Mouse (Mus musculus) splenic B cell, adult 2 months (primary cell): ENCODE measurements around the gene Cxcl15.
"Not testable (repeated sequence)": the region's sequence is repeated elsewhere in the genome, so short reads cannot be mapped to it uniquely, and the experiment has no call there.

Source experiments
- DNase-seq: peaks from one replicate; pipeline ENCODE4 v3.0.0-alpha.2; 2011; ENCODE audit warnings: low read depth, low spot score
- H3K27me3 ChIP-seq: 2 replicates; pipeline ENCODE4 v1.6.1; 2012; ENCODE audit warnings: mild to moderate bottlenecking, low read length, moderate library complexity, mixed read lengths; ENCODE audit not compliant: control insufficient read depth, poor library complexity, insufficient read depth, severe bottlenecking
- H3K36me3 ChIP-seq: 2 replicates; pipeline ENCODE4 v1.6.1; 2012; ENCODE audit warnings: mild to moderate bottlenecking, low read length, moderate library complexity, mixed read lengths; ENCODE audit not compliant: control insufficient read depth, poor library complexity, insufficient read depth, severe bottlenecking

Cxcl15 gene

GRCm38 (mm10) chr5:90834436-90834835, 40.1 kb downstream of the Cxcl15 start:
- no peak for DNase-seq
- no peaks in the 10 kb centered on the region for H3K36me3 ChIP-seq
- no peaks in the 10 kb centered on the region for H3K27me3 ChIP-seq

GRCm38 (mm10) chr5:90838582-90838981, 44.2 kb downstream of the Cxcl15 start:
- no peak for DNase-seq
- Histone ChIP-seq H3K27me3 (no peaks in the 10 kb centered on the region), H3K36me3 (no peaks in the 10 kb centered on the region)

GRCm38 (mm10) chr5:90840902-90841869, 46.9 kb downstream of the Cxcl15 start:
- H3K27me3 ChIP-seq, result no peaks in the 10 kb centered on the region
- no peak for DNase-seq
- H3K36me3 ChIP-seq, result no peaks in the 10 kb centered on the region

- H3K27me3 ChIP-seq, result no peaks in the 10 kb centered on the region
- H3K36me3 ChIP-seq, result no peaks in the 10 kb centered on the region
- no peak for DNase-seq
Measured at GRCm38 (mm10) chr5:90843891-90844290, 49.6 kb downstream of the Cxcl15 start.

- not testable (repeated sequence) for H3K36me3 ChIP-seq, H3K27me3 ChIP-seq, DNase-seq
Measured at GRCm38 (mm10) chr5:90850096-90850495, 55.8 kb downstream of the Cxcl15 start.

- DNase-seq, H3K36me3 ChIP-seq, H3K27me3 ChIP-seq: not testable (repeated sequence)
Measured at GRCm38 (mm10) chr5:90851391-90851790, 57.1 kb downstream of the Cxcl15 start.
